Mouse (Mus musculus): ENCODE results near the gene Gpr83. TPM values are rescaled to one million over a fixed set of nuclear protein-coding genes. Genes with fewer than 3 reads are reported as not detected.

Gene Gpr83
- total and polyA plus RNA-seq, 2 experiments from 2014 or later, result 3.8 to 4.6 TPM

DNA sequence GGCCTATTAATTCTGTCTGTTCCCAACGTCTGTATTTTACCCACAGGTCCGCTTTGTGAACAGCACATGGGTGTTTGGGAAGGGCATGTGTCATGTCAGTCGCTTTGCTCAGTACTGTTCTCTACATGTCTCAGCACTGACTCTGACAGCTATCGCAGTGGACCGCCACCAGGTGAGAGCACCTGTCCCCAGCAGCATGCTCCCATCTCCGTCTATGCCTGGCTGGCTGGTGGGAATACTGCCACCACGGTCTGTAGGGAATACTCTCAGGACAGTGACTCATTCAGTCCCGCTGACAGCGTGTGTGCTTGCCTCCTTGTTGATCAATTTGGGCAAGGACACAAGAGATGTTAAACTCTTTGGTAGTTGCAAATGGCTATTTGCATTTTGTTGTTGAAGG is 4.7 kb downstream of the Gpr83 start:
- no peak for ATAC-seq (ENCODE audit: low FRiP score)
- WGBS, result 80% methylated on average over 9 of the region's 9 CpGs
- H3K4me3 ChIP-seq (ENCODE audit: low read depth, low read length), result no peak overlapping the region
- no peaks in the 10 kb centered on the region for H3K9me3 ChIP-seq (ENCODE audit: low read length)
- H3K27me3 ChIP-seq (ENCODE audit: insufficient read depth, low read length), result 0 out of 2 replicates have a peak, but pooled peaks cover 4% of the 10 kb centered on the region
- no peak overlapping the region for H3K9ac ChIP-seq (replicated peaks; ENCODE audit: low read length, poor library complexity, severe bottlenecking)
- 0 out of 2 replicates have a peak, but pooled peaks cover 5% of the 10 kb centered on the region for H3K4me1 ChIP-seq (ENCODE audit: insufficient read depth, low read length)
- DNase-seq (ENCODE audit: low spot score), result no peak
- no peaks in the 10 kb centered on the region for H3K36me3 ChIP-seq (ENCODE audit: insufficient read depth, low read length)
- no peak for TF ChIP-seq CTCF (IDR thresholded peaks at IDR 0.05)
- H3K27ac ChIP-seq (ENCODE audit: low read depth, low read length), result no peak overlapping the region
- H3K4me2 ChIP-seq (ENCODE audit: low read depth, low read length, poor library complexity, severe bottlenecking), result no peak overlapping the region

DNA sequence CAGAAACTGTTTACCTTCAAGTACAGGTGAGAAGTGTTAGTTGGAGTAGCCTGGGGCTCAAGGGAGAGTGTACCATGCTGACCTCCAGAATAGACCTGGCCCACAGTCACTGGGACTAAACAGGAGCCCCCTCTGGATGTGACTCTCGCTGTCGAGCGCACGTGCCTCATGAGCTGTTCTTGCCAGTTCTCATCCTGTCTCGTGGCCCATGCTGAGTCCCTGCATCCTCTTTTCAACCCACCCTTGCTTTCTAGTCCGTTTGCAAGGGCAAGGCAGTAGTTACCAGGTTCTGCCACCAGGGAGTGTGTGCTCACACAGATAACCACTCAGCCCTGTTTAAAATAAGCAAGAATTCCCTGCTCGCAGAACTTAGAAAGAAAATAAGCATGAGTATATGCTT is 6.9 kb downstream of the Gpr83 start:
- peak; percentile 42; the same call in 1 of the 2 replicates for ATAC-seq (ENCODE audit: low FRiP score)
- no peak overlapping the region for H3K27ac ChIP-seq (ENCODE audit: low read depth, low read length)
- 43% methylated on average over 7 of the region's 7 CpGs for WGBS
- H3K4me2 ChIP-seq (ENCODE audit: low read depth, low read length, poor library complexity, severe bottlenecking), result no peak overlapping the region
- no peaks in the 10 kb centered on the region for H3K9me3 ChIP-seq (ENCODE audit: low read length)
- no peaks in the 10 kb centered on the region for H3K27me3 ChIP-seq (ENCODE audit: insufficient read depth, low read length)
- TF ChIP-seq CTCF (IDR thresholded peaks at IDR 0.05), result peak; percentile 80
- no peaks in the 10 kb centered on the region for H3K36me3 ChIP-seq (ENCODE audit: insufficient read depth, low read length)
- H3K4me3 ChIP-seq (ENCODE audit: low read depth, low read length), result no peak overlapping the region
- DNase-seq (ENCODE audit: low spot score), result peak; percentile 67
- H3K9ac ChIP-seq (replicated peaks; ENCODE audit: low read length, poor library complexity, severe bottlenecking), result no peak overlapping the region
- 0 out of 2 replicates have a peak, but pooled peaks cover 5% of the 10 kb centered on the region for H3K4me1 ChIP-seq (ENCODE audit: insufficient read depth, low read length)

DNA sequence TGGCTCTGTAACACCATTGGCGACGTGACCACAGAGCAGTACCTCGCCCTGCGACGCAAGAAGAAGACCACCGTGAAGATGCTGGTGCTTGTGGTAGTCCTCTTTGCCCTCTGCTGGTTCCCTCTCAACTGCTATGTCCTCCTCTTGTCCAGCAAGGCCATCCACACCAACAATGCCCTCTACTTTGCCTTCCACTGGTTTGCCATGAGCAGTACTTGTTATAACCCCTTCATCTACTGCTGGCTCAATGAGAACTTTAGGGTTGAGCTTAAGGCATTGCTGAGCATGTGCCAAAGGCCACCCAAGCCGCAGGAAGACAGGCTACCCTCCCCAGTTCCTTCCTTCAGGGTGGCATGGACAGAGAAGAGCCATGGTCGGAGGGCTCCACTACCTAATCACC is 8.3 kb downstream of the Gpr83 start:
- Histone ChIP-seq H3K27me3 (ENCODE audit: insufficient read depth, low read length) (no peaks in the 10 kb centered on the region), H3K4me2 (ENCODE audit: low read depth, low read length, poor library complexity, severe bottlenecking) (no peak overlapping the region), H3K4me3 (ENCODE audit: low read depth, low read length) (no peak overlapping the region), H3K9ac (replicated peaks; ENCODE audit: low read length, poor library complexity, severe bottlenecking) (no peak overlapping the region), H3K27ac (ENCODE audit: low read depth, low read length) (no peak overlapping the region), H3K36me3 (ENCODE audit: insufficient read depth, low read length) (no peaks in the 10 kb centered on the region), H3K4me1 (ENCODE audit: insufficient read depth, low read length) (0 out of 2 replicates have a peak, but pooled peaks cover 8% of the 10 kb centered on the region), H3K9me3 (ENCODE audit: low read length) (no peaks in the 10 kb centered on the region)
- TF ChIP-seq CTCF (IDR thresholded peaks at IDR 0.05), result no peak
- 98% methylated on average over 8 of the region's 8 CpGs for whole genome bisulfite sequencing
- DNase-seq (ENCODE audit: low spot score) (no peak), ATAC-seq (ENCODE audit: low FRiP score) (no peak)

DNA sequence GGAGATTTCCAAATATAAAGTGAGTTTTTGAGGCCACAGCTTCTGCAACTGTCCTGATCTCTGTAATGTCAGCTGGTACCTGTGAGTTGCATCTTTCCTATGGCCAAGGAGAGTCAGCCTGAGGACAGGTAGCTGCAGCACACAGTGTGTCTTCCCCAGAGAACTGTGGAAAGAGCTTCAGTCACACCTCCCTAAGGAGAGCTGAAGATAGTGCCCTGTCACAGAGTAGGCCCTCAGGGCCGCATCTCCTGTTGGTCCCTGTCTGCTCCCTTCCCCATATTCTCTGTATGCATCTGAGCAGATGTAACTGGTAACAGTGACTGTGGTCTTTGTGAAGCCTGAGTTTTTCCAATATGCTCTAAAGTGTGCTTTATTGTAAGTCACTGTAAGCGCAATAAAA is 10.4 kb downstream of the Gpr83 start:
- Histone ChIP-seq H3K27me3 (ENCODE audit: insufficient read depth, low read length) (no peaks in the 10 kb centered on the region), H3K4me3 (ENCODE audit: low read depth, low read length) (no peak overlapping the region), H3K36me3 (ENCODE audit: insufficient read depth, low read length) (no peaks in the 10 kb centered on the region), H3K4me1 (ENCODE audit: insufficient read depth, low read length) (0 out of 2 replicates have a peak, but pooled peaks cover 8% of the 10 kb centered on the region), H3K9me3 (ENCODE audit: low read length) (no peaks in the 10 kb centered on the region), H3K27ac (ENCODE audit: low read depth, low read length) (no peak overlapping the region), H3K9ac (replicated peaks; ENCODE audit: low read length, poor library complexity, severe bottlenecking) (no peak overlapping the region), H3K4me2 (ENCODE audit: low read depth, low read length, poor library complexity, severe bottlenecking) (no peak overlapping the region)
- ATAC-seq (ENCODE audit: low FRiP score), result no peak
- no peak for DNase-seq (ENCODE audit: low spot score)
- 90% methylated on average over 2 of the region's 2 CpGs for WGBS
- TF ChIP-seq CTCF (IDR thresholded peaks at IDR 0.05), result no peak

DNA sequence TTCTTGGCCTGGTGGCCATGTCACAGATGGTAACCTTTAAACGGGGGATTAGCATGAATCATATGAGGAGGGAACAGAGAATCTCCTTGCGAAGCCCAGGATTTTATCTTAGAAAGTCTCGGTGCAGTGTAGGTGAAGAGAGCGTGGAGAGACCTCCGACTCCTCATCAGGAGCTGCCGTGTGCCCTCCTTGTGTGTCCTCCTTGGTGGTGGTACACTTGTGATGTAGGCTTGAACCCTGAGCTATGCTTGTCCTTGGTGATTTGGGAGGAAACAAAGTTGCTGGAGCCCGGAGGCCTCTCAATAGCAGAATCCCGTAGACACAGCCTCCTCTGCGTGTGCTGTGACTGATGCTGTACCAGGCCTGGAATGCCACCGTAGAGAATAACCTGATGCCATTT is 10.8 kb downstream of the Gpr83 start:
- Histone ChIP-seq H3K9ac (replicated peaks; ENCODE audit: low read length, poor library complexity, severe bottlenecking) (no peak overlapping the region), H3K27me3 (ENCODE audit: insufficient read depth, low read length) (no peaks in the 10 kb centered on the region), H3K4me3 (ENCODE audit: low read depth, low read length) (no peak overlapping the region), H3K36me3 (ENCODE audit: insufficient read depth, low read length) (no peaks in the 10 kb centered on the region), H3K4me1 (ENCODE audit: insufficient read depth, low read length) (0 out of 2 replicates have a peak, but pooled peaks cover 8% of the 10 kb centered on the region), H3K27ac (ENCODE audit: low read depth, low read length) (no peak overlapping the region), H3K9me3 (ENCODE audit: low read length) (no peaks in the 10 kb centered on the region), H3K4me2 (ENCODE audit: low read depth, low read length, poor library complexity, severe bottlenecking) (no peak overlapping the region)
- 90% methylated on average over 10 of the region's 10 CpGs for whole genome bisulfite sequencing
- TF ChIP-seq CTCF (IDR thresholded peaks at IDR 0.05), result no peak
- no peak for ATAC-seq (ENCODE audit: low FRiP score)
- DNase-seq (ENCODE audit: low spot score), result no peak

DNA sequence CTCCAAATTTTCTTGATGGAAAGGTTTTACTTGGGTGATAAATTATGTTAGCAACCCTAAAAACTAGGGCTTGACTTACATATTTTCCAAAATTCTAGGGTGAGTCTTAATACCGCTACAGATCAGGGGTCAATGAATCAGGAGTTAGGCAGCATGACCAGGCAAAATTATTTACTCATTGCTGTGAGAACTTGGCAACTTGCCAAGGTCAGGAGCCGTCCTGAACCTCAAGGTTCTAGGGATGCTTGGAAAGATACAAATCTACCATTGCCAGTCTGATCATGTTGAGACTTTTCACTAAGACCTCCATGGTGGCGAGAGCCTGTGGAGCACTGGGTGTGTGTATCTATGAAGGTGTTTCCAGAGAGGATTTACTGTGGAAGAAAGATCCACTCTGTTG is 11.5 kb downstream of the Gpr83 start:
- DNase-seq (ENCODE audit: low spot score) (no peak), ATAC-seq (ENCODE audit: low FRiP score) (no peak)
- no peak overlapping the region for H3K9ac ChIP-seq (replicated peaks; ENCODE audit: low read length, poor library complexity, severe bottlenecking)
- H3K4me1 ChIP-seq (ENCODE audit: insufficient read depth, low read length), result 0 out of 2 replicates have a peak, but pooled peaks cover 8% of the 10 kb centered on the region
- H3K4me2 ChIP-seq (ENCODE audit: low read depth, low read length, poor library complexity, severe bottlenecking), result no peak overlapping the region
- 53% methylated on average over 3 of the region's 3 CpGs for WGBS
- no peak overlapping the region for H3K27ac ChIP-seq (ENCODE audit: low read depth, low read length)
- no peaks in the 10 kb centered on the region for H3K27me3 ChIP-seq (ENCODE audit: insufficient read depth, low read length)
- H3K9me3 ChIP-seq (ENCODE audit: low read length), result no peaks in the 10 kb centered on the region
- no peak overlapping the region for H3K4me3 ChIP-seq (ENCODE audit: low read depth, low read length)
- H3K36me3 ChIP-seq (ENCODE audit: insufficient read depth, low read length), result no peaks in the 10 kb centered on the region
- TF ChIP-seq CTCF (IDR thresholded peaks at IDR 0.05), result no peak

All from midbrain, postnatal 0 days (tissue).